Mouse (Mus musculus) right cerebral cortex, postnatal 4 days (tissue): ENCODE data around the gene Gm20388.

Experiments used
- DNase-seq: peaks from one replicate; pipeline ENCODE4 v3.0.0-alpha.2; 2022

Gm20388 gene

DNA sequence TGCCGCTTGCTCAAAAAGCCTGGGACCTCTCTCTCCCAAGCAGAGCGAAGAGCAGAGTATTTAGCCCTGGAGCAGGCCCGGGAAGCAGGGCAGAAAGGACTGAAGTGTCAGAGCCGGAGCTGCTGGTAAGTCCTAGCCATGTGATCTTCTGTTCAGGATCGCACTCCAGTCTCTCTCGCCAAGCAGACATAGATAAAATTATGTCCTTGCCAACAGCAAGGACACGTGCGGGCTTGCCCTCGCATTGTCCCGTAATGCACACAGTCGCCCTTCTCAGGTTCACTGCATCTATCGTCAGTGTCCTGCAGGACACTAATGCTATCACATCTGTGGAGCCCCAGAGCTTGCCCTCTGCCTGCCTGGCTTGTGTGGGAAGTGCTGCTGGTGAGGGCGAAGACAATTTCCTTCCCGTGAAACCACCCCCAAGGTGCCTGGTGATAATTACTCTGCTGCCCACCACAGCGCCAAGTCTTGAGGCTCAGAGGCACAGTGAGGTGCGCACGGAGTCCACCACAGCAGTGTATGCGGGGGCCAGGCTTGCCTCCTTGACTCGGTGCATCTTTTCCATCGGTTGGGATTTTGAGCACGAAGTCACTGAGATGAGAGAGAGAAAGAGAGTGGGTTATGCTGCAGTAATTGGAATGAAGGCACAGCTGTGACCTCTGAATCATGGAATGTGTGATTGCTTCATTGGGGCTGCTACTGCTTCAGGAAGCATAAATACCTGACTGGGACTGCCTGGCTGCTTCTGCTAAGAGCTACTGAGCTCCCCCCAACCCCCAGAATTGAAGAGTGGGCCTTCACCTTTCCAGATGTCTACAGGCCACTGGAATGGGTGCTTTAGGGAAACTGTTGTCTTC lies 4170.1 kb downstream of the Gm20388 start:
- no peak for DNase-seq

DNA sequence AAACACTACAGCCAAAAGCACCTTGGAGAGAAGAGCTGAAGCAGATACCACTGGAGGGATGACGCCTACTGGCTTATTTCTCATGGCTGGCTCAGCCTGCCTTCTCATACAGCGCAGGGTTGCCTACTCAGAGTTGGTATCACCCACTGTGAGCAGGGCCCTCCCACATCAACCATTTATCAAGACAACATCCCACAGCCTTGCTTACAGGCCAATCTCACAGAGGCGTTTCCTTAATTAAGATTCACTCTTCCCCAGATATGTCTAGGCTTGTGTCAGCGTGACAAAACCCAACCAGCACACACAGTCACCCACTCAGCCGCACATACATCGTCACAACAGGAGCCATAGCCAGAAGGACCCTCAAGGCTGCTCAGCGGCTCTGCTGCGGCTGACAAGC lies 4172.0 kb downstream of the Gm20388 start:
- DNase-seq, result no peak

DNA sequence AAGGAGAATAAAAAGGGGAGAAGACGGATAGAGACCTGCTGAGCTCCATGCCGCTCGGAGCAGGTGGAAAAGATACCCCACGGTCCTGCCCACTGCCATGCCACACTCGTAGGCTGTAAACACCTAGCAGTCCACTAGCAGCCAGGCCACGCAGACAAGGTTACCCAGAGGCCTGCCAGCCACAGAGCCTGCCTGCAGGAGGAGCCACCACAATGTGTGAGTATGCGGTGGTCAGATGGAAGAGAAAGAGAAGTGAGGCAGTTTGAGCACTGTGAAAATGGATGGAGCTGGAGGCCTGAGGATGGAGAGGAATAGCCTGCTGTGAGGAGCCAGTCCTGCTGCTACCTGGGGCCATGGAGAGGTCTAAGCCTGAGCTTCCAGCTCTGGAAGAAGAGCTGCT lies 4173.0 kb downstream of the Gm20388 start:
- DNase-seq, result no peak

DNA sequence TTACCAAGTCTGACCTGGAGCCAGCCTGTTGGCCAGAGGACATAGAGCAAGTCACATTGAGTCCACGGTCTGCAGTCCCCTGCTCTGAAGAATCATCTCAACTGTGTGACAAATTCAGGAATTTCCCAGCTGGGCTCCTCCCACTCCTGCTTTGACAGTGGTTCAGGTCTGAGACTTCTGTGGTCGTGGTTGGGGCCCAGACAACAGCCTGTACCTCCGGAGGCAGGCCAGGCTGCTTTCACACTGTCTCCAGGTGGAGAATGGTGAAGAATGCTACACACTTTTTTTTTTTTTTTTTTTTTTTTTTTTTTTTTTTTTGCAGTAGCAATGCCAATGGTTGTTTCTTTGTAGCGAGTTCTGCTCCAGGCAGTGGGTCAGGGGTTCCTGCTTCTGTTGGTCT lies 4175.0 kb downstream of the Gm20388 start:
- no peak for DNase-seq

DNA sequence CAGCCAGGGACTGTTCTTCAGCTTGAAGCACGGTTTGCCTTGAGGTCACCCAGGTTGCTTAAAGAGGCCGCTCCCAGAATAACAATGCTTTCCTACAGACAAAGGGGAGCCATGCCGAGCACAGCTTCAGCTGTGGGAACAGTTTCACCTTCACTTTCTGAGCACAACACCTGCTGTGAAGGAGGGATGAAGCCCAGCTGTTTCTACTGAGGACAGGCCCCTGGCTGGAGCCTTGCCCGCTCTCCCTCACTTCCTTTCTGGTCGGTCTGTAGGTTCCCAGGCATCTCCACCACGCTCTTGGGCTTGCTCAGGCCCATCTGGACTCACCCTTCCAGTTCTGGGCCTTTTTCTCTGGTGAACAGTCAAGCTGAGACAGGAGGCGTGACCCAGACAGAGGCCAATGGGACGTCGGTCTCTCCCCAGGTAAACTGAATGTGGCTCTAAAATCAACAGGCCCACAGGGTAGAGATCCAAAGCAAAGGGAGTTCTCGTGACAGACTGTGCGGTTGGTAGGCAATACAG lies 4177.5 kb downstream of the Gm20388 start:
- no peak for DNase-seq

DNA sequence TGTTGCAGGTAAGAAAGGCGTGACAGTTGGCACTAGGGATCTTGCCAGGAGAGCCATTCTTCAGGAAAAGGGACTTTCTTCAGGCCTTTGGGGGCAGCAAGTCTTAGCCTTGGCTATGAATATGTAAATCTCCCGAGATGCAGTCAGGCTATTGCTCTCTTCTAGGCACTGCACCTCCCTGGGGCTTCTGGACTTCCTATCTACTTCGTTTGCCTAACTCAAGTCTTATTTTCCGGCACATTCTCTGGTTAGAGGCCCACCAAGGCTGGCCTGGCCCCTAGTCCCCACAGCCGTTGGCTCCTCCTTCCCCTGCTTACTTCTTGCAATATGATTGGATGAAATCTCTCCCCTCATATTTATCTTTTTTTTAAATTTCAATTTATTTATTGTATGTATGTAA lies 4178.4 kb downstream of the Gm20388 start:
- no peak for DNase-seq

DNA sequence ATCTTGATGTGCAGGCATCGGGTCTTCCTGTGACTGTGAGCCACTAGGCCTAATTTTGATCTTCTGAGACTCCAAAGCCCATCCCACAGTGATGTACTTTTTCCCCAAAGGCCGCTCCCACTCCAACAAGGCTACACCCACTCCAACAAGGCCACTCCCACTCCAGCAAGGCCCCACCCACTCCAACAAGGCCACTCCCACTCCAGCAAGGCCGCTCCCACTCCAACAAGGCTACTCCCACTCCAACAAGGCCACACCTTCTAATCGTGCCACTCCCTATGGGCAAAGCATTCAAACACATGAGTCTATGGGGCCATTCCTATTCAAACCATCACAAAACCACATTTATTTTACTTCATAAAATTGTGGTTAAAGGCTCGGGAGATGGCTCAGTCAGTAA lies 4179.8 kb downstream of the Gm20388 start:
- DNase-seq, result no peak

DNA sequence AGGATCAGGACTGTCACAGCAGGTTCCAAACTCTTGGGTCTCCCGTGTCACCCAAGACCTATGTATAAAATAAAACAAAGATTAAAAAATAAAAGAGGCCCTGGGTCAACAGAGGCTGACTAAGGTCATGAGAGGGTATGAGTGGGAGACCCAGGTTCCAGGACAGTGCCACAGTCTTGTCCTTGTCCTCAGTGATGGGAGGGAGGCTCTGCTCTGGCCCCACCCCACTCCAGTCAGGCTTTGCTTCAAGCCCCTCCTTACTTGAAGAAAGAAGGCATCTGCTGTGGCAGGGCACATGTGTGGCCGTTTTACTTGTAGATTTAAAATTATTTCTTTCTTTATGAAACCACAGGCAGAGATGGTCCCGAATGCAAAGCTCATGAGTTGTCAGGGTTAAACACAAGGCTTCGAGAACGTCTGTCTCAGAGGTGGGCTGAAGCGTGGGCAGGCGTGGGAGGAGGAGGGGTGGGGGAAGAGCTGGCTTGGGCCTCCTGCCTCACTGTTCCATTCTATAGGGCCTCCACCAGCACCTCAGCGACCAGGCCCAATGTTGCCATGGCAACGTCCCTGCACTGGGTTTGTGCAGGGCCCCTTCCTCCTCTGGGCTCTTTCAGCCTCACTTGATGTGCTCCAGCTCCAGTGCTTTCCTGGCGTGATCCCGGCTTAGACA lies 4188.4 kb downstream of the Gm20388 start:
- DNase-seq, result peak; percentile 39

DNA sequence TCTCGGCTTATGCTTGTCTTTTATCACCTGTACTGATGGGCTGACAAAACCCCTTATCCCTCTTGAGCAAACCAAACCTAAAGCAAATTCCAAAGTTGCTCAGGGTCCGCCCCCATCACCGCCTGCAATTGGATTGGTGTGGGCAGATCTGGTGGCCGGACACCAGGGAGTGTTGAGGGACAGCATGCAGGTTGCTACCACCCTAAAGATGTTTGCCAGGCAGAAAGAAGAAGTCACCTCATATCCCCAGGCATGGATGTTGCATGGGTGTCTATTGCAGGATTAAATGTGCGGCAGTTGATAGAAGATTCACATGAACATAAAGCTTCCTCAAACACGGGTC lies 4189.0 kb downstream of the Gm20388 start:
- no peak for DNase-seq

DNA sequence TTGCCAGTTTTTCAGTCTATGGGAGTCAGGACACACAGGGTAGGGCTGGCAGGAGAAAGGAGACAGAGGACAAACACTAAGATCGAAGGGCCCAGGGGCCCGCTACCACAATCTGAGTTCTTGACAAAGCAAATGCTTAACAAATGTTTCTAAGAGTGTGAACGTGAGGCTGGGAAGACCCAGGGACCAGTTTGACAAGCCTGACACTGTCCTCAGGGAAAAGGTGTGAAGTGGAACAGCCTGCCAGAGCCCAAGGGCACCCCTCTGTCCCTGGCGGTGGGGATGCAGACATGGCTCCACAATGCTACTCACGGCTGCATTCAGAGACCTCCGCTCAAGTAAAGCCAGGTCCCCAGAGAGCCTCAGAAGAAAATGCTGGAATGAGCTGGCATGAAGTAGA lies 4195.2 kb downstream of the Gm20388 start:
- DNase-seq, result no peak

DNA sequence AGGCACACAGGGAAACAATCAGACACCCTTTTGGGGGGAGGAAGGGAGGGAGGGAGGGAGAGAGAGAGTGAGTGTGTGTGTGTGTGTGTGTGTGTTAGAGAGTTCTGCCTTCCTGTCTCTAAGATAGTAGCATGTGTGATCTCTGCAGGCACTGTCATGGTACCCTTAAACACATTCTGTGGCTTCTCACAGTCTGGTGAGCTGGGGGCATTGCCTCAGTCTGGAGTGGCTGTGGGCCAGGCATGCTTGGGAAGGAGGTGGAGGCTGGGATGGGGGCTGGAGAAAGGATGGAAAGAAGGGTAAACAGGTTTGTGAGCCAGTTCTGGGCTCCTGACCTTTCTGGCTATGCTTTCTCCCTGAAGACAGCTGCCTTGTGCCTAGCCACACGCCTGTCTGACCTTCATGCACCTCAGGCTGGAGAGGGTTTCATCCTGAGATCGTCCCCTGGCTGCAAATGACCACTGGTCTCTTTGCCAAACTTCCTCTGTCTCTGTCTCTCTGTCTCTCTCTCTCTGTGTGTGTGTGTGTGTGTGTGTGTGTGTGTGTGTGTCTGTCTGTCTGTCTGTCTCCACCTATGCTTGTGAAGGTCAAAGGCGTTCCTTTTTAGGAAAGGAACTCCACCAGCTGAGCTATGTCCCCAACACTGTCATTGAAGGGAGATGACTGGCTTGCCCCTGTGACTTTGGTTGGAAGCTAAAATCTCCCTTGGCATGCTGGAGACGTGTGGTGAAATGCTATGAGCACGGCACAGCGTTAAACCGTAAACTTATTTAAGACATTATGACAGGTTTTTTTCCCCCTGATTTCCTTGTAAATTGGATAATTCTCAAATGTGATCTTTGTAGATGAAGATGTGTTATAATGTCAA lies 4195.9 kb downstream of the Gm20388 start:
- DNase-seq, result no peak

DNA sequence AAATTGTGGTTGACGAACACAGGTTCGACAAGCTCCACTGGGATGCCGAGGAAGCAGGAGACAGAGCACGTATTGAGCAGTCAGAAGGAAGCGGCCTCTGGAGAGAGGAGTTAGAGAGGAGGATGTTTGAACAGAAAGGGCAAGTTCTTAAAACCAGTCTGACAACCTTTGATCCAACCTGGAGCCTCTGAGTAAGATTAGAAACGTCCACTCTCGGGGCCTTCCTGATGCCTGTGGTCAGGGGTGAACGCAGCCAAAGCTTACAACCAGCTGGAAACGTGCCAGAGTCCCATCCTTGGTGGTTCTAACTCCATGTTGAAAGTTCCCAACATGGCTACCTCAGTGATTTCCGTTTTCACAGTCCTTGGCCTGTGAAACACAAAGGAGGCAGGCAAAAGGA lies 4202.5 kb downstream of the Gm20388 start:
- no peak for DNase-seq

DNA sequence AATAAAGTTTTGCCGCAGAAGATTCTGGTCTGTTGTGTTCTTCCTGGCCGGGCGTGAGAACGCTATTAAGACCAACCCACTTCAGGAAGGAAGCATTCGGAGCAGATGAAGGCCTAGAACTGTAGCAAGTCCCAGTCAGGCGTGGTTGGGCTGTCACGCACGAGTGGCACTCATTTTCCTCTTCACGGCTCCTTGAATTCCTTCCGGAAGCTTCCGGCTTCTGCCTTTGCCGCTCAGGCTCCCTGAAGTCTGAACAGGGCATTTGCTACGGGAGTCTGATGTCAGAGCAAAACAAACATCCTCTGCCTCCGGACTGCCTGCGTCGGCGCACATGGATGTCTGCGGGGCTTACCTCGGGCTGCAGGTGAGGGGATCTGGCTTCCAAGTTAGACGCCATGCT lies 4214.6 kb downstream of the Gm20388 start:
- no peak for DNase-seq

DNA sequence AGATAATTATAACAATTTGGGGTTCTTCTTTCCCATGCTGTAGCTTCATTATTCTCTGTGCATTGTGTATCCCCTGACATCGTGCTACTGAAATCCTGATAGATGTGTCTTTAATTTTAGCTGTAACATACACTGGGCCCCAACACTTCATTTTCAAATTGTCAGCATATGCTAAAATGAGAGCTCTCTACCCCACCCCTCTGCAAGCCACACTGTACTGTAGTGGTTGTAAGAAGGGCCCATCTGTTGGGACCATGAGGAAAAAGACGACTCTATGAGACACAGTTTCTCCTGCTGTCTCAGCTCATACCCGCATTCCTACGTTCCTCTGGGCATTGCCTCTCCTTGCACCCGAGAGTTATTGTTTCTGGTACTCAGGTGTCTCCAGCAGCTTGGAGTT lies 4226.6 kb downstream of the Gm20388 start:
- no peak for DNase-seq

DNA sequence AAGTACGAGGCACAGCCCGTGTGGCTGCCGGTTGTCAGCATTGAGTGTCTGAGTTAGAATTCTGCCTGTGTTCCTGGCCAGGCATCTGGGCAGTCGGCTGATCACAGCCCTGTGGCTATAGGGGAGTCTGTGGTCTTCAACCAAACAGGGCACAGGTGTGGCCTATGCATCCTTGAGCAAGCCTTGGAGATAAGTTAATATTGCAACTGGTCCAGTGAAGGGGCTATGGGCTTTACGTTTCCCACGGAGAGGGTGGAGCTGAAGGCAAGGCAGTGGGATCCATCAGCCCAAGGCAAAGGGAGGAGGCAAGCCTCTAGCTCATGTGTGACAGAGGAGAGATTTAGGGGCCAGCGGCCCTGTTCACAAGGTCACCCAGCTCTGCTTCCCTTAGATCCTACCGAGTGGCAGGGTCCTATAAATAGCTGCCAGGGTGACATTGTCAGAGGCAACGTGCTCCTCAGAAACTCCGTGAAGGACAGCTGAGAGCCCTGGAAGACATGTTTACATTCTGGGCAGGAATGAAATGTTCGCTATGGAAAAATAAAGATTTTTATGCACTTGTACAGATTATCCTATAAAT lies 4229.7 kb downstream of the Gm20388 start:
- no peak for DNase-seq

DNA sequence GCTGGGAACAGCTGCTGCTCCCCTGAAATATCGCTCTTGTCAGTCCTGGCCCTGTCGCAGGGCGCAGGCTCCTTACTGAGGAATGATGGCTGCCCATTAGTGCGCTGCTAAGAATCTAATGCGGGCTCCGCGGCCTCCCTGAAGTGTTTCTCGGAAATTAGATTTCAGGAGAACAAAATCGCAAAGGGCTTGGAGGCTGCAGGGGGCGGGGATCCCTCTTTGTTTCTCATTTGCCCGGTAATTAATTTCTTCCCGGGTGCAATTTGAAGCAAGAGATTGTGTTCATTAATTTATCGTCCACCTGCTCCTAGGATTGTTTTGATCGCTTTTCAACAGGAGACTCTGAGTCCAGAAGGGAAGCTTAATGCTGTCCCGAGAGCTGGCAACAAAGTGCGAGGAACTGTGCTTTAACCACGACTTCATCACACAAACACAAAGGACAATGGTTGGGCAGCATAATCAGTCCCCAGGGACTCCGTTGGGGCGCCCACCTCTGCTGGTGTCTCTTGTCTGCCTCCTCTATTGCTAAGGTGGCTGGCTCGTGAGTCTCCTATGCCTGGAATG lies 4230.3 kb downstream of the Gm20388 start:
- no peak for DNase-seq

DNA sequence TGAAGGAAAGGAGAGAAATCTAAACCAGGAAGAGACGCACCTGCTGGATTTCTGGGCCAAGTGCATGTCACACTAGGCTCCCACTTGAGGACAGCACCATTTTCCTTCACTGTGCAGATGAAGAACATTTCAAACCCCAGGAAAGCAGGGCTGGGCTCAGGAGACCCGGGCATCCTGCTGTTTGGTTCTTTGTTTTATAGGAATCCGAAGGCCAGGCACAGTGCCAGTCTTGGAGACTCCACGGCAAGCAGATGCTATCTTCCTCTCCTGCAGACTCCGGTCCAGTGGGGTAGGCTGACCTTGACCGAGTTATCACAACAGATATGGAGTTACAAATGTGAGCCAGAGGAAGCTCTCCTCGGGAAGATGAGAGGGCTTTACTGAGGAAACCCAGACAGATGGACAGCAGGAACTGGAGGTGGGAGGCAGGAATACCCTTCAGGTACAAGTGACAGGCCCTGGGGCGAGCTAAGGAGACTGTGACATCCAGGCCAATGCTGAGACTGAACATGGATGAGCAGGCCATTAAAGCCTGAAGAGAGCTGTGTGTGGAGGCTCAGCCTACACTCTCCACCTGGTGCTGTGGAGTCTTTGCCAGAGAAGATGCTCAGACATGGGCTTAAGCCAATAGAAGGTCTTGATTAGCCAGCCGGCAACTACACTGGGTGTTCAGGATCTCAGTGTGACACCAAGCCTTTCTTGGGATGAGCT lies 4231.2 kb downstream of the Gm20388 start:
- DNase-seq, result peak; percentile 42

DNA sequence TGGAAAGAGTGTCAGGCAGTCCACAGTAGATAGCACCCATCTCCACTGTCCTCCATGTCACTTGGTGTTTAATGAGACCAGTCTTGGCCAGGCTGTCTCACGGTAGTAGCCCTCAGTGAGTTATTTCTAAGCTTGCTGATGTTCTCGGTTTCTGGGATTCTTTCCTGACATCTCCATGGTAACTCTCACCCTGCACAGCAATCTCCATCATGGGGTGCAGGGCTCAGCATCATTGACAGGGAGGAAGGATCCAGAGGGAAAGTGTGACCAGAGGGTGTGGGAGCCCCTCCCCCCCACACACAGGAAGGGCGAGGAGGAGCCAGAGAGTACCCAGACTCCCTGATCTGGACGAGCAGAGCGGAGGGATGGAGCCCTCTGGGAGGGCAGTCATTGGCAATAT lies 4232.4 kb downstream of the Gm20388 start:
- DNase-seq, result no peak

DNA sequence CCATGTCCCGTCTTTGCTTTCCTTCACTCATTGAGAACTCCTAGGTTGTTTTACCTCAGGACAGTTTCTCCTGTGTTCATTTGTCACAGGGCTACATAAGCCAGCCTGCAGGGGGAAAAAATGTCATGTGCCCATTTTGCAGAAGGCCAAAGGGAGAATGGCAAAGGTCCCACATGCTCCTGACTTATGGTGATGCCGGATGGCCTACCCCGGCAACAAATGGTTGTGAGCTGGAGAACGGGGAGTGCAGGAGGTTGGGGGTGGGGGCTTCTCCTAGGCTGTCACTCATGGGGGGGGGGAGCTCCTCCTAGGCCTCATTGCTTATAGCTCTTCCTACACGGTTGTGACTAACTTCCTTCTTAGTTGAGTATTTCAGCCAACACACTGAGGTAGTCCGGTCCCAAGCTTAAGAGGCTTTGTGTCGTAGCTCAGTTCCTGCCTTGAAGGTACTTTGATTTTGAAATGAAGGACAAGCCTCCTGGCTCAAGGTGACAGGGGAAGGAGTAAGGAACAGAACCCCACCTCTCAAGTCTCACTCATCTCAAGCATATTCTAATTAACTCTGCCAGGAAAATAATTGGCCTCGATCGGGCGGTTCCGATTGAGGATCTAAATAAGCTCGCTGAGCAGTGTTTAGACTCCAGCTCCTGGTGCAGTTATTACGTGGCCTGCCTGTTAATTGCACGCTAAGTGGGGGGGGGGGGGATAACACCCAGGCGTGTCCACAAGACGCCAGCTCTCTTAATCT lies 4233.4 kb downstream of the Gm20388 start:
- DNase-seq, result no peak

DNA sequence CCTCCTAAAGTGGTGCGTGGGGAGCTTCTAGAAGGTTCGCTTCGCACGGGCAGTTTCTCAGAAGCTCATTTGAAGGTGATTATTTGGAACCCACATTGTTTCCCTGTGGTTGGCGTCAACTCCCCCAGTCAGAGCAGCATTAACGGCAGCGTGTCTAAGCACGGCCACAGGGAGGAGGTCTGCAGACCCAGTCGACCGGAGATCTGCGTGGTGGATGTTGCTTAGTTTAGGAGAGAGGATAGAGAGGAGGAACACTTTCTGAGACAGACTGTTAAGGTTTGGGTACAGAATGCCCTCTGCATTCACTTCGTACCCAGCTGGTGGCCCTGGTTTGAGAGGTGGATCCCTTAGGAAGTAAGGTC lies 4234.0 kb downstream of the Gm20388 start:
- no peak for DNase-seq

DNA sequence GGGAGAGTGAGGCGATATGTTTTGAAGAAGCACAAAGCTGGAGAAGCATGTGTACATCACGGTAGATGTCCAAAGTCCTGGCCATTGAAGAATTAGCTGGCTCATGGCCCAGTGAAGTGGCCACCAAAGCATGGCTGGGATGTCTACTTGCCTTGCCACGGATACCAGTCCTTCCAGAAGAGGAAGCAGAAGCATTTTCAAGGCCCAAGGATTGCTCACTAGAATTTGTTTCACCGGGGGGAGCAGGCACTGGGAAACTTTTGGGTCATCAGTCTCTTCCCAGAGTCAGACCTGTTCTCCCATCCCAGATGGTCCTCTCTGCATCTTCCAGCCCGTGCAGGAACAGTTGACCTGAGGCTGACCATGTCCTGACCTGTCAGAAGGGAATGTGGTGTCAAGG lies 4235.6 kb downstream of the Gm20388 start:
- DNase-seq, result no peak
